ENCODE assay signal across 16 mouse cellular contexts in genomic region chr1:56260759-56261158, GRCm38 (mm10).
"Had no signal": no experiment of that assay in that cellular context is flagged by ENCODE, and none has a peak within 500 bp of the region (broad histone marks: within the 10 kb centered on the region; RNA-seq: fewer than 3 reads in every experiment).

No protein-coding gene starts in this region.

- H3K4me2 ChIP-seq: lung, embryonic 14.5 days; midbrain, embryonic 12.5 days; neural tube, embryonic 13.5 days; neural tube, embryonic 15.5 days had no signal

- DNase-seq: lung, adult 18-20 months; lung, embryonic 14.5 days; lung, postnatal 10 days; lung, postnatal 4 days; midbrain, embryonic 14.5 days; right cerebral cortex, postnatal 14 days; spleen, adult 18-20 months; thymus, adult 18-20 months; thymus, postnatal 36 days had no signal

- H3K27me3 ChIP-seq: midbrain, embryonic 12.5 days; neural tube, embryonic 13.5 days; neural tube, embryonic 15.5 days had no signal

- ATAC-seq: midbrain, embryonic 16.5 days had no signal

- H3K36me3 ChIP-seq: midbrain, embryonic 10.5 days; midbrain, embryonic 12.5 days; neural tube, embryonic 13.5 days; neural tube, embryonic 15.5 days had no signal

- H3K9ac ChIP-seq: liver, embryonic 14.5 days; lung, embryonic 14.5 days; midbrain, embryonic 12.5 days; neural tube, embryonic 13.5 days; neural tube, embryonic 15.5 days had no signal

- H3K4me1 ChIP-seq: midbrain, embryonic 10.5 days; midbrain, embryonic 12.5 days; neural tube, embryonic 13.5 days; neural tube, embryonic 15.5 days had no signal

- H3K27ac ChIP-seq: liver, embryonic 14.5 days; midbrain, embryonic 10.5 days; midbrain, embryonic 12.5 days; neural tube, embryonic 13.5 days; neural tube, embryonic 15.5 days had no signal

- H3K4me3 ChIP-seq: midbrain, embryonic 10.5 days; midbrain, embryonic 12.5 days; myocyte; neural tube, embryonic 13.5 days; neural tube, embryonic 15.5 days had no signal

- H3K9me3 ChIP-seq: midbrain, embryonic 10.5 days; midbrain, embryonic 12.5 days; neural tube, embryonic 13.5 days; neural tube, embryonic 15.5 days had no signal
